Mouse (Mus musculus): ENCODE measurements at regions not wholly inside any gene's neighbourhood (a gene's known extent, or its start where the extent isn't known, plus 50 kb on each side); places are given as distances from the start of the nearest gene placed in this dataset.

DNA sequence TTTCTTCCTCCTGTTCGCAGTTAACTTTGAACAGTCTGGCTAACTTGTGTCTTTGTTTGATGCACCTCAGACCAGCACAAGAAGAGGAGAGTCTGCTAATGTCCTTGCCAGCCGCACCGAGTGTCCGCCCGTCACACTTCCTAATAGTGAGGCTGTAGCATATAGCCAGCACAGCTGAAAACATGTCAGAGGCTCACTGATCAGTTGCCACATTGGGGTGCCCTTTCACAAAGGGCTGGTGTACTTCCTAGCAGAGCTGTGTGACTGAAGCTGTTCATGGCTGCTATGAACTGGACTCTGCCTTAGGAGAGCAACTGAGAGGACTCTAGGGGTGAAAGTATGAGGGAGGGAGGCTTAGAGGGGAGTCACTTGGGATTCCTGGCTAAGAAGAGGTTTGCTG, 293.7 kb upstream of the Kcnh8 start:
- Histone ChIP-seq H3K27me3 (ENCODE audit: control insufficient read depth, insufficient read depth, low read length) (no peaks in the 10 kb centered on the region), H3K36me3 (ENCODE audit: control insufficient read depth, insufficient read depth, low read length) (no peaks in the 10 kb centered on the region), H3K4me2 (replicated peaks; ENCODE audit: low read depth, low read length) (no peak overlapping the region), H3K9ac (ENCODE audit: low read depth, low read length) (no peak overlapping the region), H3K9me3 (ENCODE audit: control insufficient read depth, low read length) (no peaks in the 10 kb centered on the region), H3K4me1 (replicated peaks; ENCODE audit: control insufficient read depth, insufficient read depth, low read length) (no peaks in the 10 kb centered on the region), H3K27ac (ENCODE audit: low read depth, low read length) (no peak overlapping the region), H3K4me3 (ENCODE audit: low read depth, low read length) (no peak overlapping the region)
- no peak for DNase-seq (ENCODE audit: low spot score)
- WGBS, result 88% methylated on average over 5 of the region's 5 CpGs
- no peak for ATAC-seq (ENCODE audit: low FRiP score)

DNA sequence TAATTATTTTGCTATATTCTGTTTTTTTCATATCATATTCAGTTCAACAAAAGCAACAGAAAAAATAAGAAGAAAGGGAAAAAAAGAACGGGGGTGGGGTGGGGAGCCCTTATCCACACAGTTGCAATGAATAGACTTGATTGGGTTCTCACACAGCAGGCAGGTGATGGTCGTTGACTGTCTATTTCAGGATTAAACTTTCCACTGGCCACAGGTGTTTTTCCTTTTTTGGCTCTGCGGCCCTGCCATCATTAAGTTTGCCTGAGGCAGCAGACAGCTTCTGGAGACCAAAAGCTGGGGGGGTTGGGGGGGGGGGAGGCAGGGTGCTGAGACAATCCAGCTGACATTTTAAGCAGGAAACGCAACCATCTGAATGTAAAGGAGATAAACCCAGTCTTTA, 298.4 kb upstream of the Kcnh8 start:
- Histone ChIP-seq H3K36me3 (ENCODE audit: control insufficient read depth, insufficient read depth, low read length) (no peaks in the 10 kb centered on the region), H3K4me2 (replicated peaks; ENCODE audit: low read depth, low read length) (no peak overlapping the region), H3K9ac (ENCODE audit: low read depth, low read length) (no peak overlapping the region), H3K27ac (ENCODE audit: low read depth, low read length) (no peak overlapping the region), H3K4me3 (ENCODE audit: low read depth, low read length) (no peak overlapping the region), H3K27me3 (ENCODE audit: control insufficient read depth, insufficient read depth, low read length) (no peaks in the 10 kb centered on the region), H3K4me1 (replicated peaks; ENCODE audit: control insufficient read depth, insufficient read depth, low read length) (no peaks in the 10 kb centered on the region), H3K9me3 (ENCODE audit: control insufficient read depth, low read length) (no peaks in the 10 kb centered on the region)
- WGBS, result 86% methylated on average over 4 of the region's 4 CpGs
- ATAC-seq (ENCODE audit: low FRiP score), result no peak
- DNase-seq (ENCODE audit: low spot score), result no peak

- 94% methylated on average over 4 of the region's 4 CpGs for WGBS
- no peak for ATAC-seq (ENCODE audit: low FRiP score)
- H3K27ac ChIP-seq (ENCODE audit: low read depth, low read length), result no peak overlapping the region
Observed at GRCm38 (mm10) chr17:52303320-52303719, 299.2 kb upstream of the Kcnh8 start.

GRCm38 (mm10) chr17:52299769-52300168, 302.7 kb upstream of the Kcnh8 start:
- Histone ChIP-seq H3K9ac (ENCODE audit: low read depth, low read length) (no peak overlapping the region), H3K4me2 (replicated peaks; ENCODE audit: low read depth, low read length) (no peak overlapping the region), H3K4me1 (replicated peaks; ENCODE audit: control insufficient read depth, insufficient read depth, low read length) (no peaks in the 10 kb centered on the region), H3K9me3 (ENCODE audit: control insufficient read depth, low read length) (no peaks in the 10 kb centered on the region), H3K27me3 (ENCODE audit: control insufficient read depth, insufficient read depth, low read length) (no peaks in the 10 kb centered on the region), H3K36me3 (ENCODE audit: control insufficient read depth, insufficient read depth, low read length) (no peaks in the 10 kb centered on the region), H3K4me3 (ENCODE audit: low read depth, low read length) (no peak overlapping the region), H3K27ac (ENCODE audit: low read depth, low read length) (no peak overlapping the region)
- WGBS, result 86% methylated on average over 4 of the region's 4 CpGs
- ATAC-seq (ENCODE audit: low FRiP score) (no peak), DNase-seq (ENCODE audit: low spot score) (no peak)

More at GRCm38 (mm10) chr17:52303320-52303719, 299.2 kb upstream of the Kcnh8 start:
- Histone ChIP-seq H3K27me3 (ENCODE audit: control insufficient read depth, insufficient read depth, low read length) (no peaks in the 10 kb centered on the region), H3K9me3 (ENCODE audit: control insufficient read depth, low read length) (no peaks in the 10 kb centered on the region), H3K4me2 (replicated peaks; ENCODE audit: low read depth, low read length) (no peak overlapping the region), H3K36me3 (ENCODE audit: control insufficient read depth, insufficient read depth, low read length) (no peaks in the 10 kb centered on the region), H3K4me3 (ENCODE audit: low read depth, low read length) (no peak overlapping the region), H3K4me1 (replicated peaks; ENCODE audit: control insufficient read depth, insufficient read depth, low read length) (no peaks in the 10 kb centered on the region), H3K9ac (ENCODE audit: low read depth, low read length) (no peak overlapping the region)
- no peak for DNase-seq (ENCODE audit: low spot score)

DNA sequence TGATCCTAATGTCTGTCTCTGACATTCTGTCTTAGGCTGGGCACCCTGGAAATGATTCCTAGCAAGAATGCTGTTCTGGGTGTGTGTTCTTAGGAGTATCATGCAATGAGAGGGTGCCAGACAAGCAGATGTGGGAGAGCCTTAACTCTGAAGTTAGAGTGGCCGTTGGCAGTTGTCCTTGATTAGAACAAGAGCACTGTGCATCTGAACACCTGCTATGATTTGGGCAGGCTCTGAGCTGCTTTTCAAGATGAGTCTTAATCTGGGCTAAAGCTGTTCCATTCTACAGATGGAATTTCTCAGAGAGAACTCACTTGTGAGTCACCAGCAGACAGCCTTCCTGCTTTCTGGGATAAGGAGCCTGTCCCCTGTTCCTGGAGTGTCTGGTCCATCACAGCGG, 317.1 kb upstream of the Kcnh8 start:
- no peaks in the 10 kb centered on the region for H3K36me3 ChIP-seq (ENCODE audit: control insufficient read depth, insufficient read depth, low read length)
- H3K27me3 ChIP-seq (ENCODE audit: control insufficient read depth, insufficient read depth, low read length), result no peaks in the 10 kb centered on the region
- no peak overlapping the region for H3K27ac ChIP-seq (ENCODE audit: low read depth, low read length)
- no peak overlapping the region for H3K9ac ChIP-seq (ENCODE audit: low read depth, low read length)
- 82% methylated on average over 2 of the region's 2 CpGs for WGBS
- H3K4me2 ChIP-seq (replicated peaks; ENCODE audit: low read depth, low read length), result no peak overlapping the region
- no peak overlapping the region for H3K4me3 ChIP-seq (ENCODE audit: low read depth, low read length)
- no peaks in the 10 kb centered on the region for H3K9me3 ChIP-seq (ENCODE audit: control insufficient read depth, low read length)
- ATAC-seq (ENCODE audit: low FRiP score) (no peak), DNase-seq (ENCODE audit: low spot score) (no peak)
- no peaks in the 10 kb centered on the region for H3K4me1 ChIP-seq (replicated peaks; ENCODE audit: control insufficient read depth, insufficient read depth, low read length)

DNA sequence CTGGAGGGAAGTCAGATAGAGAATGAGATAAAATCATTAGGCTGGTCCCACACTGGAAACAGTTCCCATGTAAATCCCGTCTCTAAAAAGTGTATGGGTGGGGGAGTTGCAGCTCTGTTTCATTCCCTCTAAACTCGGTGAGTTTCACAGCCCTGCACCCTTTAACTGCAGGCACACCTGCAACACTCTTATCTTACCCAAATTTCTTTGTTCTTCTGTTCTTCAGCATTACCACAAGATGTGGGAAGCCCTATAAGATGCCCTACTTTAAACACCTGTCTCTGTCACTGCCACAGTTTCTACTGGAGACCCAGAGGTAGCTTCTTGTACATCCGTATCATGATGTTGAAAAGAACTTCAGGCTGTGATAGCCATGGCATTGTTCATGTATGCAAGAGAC, 320.2 kb upstream of the Kcnh8 start:
- no peak overlapping the region for H3K27ac ChIP-seq (ENCODE audit: low read depth, low read length)
- H3K36me3 ChIP-seq (ENCODE audit: control insufficient read depth, insufficient read depth, low read length), result no peaks in the 10 kb centered on the region
- H3K4me1 ChIP-seq (replicated peaks; ENCODE audit: control insufficient read depth, insufficient read depth, low read length), result no peaks in the 10 kb centered on the region
- ATAC-seq (ENCODE audit: low FRiP score) (no peak), DNase-seq (ENCODE audit: low spot score) (no peak)
- H3K4me2 ChIP-seq (replicated peaks; ENCODE audit: low read depth, low read length), result no peak overlapping the region
- no peak overlapping the region for H3K4me3 ChIP-seq (ENCODE audit: low read depth, low read length)
- H3K9ac ChIP-seq (ENCODE audit: low read depth, low read length), result no peak overlapping the region
- WGBS, result 67% methylated on average over 3 of the region's 3 CpGs
- H3K9me3 ChIP-seq (ENCODE audit: control insufficient read depth, low read length), result no peaks in the 10 kb centered on the region
- H3K27me3 ChIP-seq (ENCODE audit: control insufficient read depth, insufficient read depth, low read length), result no peaks in the 10 kb centered on the region

- no peaks in the 10 kb centered on the region for H3K4me1 ChIP-seq (replicated peaks; ENCODE audit: control insufficient read depth, insufficient read depth, low read length)
- WGBS, result 89% methylated on average over 4 of the region's 4 CpGs
- no peak overlapping the region for H3K9ac ChIP-seq (ENCODE audit: low read depth, low read length)
- H3K27me3 ChIP-seq (ENCODE audit: control insufficient read depth, insufficient read depth, low read length), result no peaks in the 10 kb centered on the region
- H3K4me2 ChIP-seq (replicated peaks; ENCODE audit: low read depth, low read length), result no peak overlapping the region
- no peak for ATAC-seq (ENCODE audit: low FRiP score)
- no peak overlapping the region for H3K4me3 ChIP-seq (ENCODE audit: low read depth, low read length)
- DNase-seq (ENCODE audit: low spot score), result no peak
- H3K9me3 ChIP-seq (ENCODE audit: control insufficient read depth, low read length), result no peaks in the 10 kb centered on the region
- no peaks in the 10 kb centered on the region for H3K36me3 ChIP-seq (ENCODE audit: control insufficient read depth, insufficient read depth, low read length)
- no peak overlapping the region for H3K27ac ChIP-seq (ENCODE audit: low read depth, low read length)
Observed at GRCm38 (mm10) chr17:52278523-52278922, 324.0 kb upstream of the Kcnh8 start.

DNA sequence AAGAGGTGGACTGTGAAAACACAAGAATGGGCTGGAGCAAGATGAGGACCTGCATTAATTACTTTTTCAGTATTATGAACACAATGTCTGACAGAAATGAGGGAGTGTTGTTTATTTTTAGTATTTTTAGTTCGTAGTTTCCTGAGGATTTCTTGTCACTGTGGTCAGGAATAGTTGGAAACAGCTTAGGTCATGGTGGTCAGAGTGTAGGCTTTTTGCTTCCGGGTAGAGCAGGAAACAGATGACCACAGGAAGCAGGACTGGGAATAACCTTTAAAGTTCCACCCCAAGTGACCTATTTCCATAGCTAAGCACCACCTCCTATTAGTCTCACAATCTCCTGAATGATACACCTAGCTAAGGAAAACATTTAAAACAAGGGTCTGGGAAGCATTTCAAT, 333.7 kb upstream of the Kcnh8 start:
- Histone ChIP-seq H3K4me1 (replicated peaks; ENCODE audit: control insufficient read depth, insufficient read depth, low read length) (no peaks in the 10 kb centered on the region), H3K4me2 (replicated peaks; ENCODE audit: low read depth, low read length) (no peak overlapping the region), H3K4me3 (ENCODE audit: low read depth, low read length) (no peak overlapping the region), H3K27ac (ENCODE audit: low read depth, low read length) (no peak overlapping the region), H3K36me3 (ENCODE audit: control insufficient read depth, insufficient read depth, low read length) (no peaks in the 10 kb centered on the region), H3K27me3 (ENCODE audit: control insufficient read depth, insufficient read depth, low read length) (no peaks in the 10 kb centered on the region), H3K9ac (ENCODE audit: low read depth, low read length) (no peak overlapping the region), H3K9me3 (ENCODE audit: control insufficient read depth, low read length) (no peaks in the 10 kb centered on the region)
- WGBS, result 70% methylated on average over 2 of the region's 2 CpGs
- DNase-seq (ENCODE audit: low spot score), result no peak
- no peak for ATAC-seq (ENCODE audit: low FRiP score)

- no peak overlapping the region for H3K9ac ChIP-seq (ENCODE audit: low read depth, low read length)
- H3K27me3 ChIP-seq (ENCODE audit: control insufficient read depth, insufficient read depth, low read length), result no peaks in the 10 kb centered on the region
- H3K9me3 ChIP-seq (ENCODE audit: control insufficient read depth, low read length), result no peaks in the 10 kb centered on the region
- no peak overlapping the region for H3K4me2 ChIP-seq (replicated peaks; ENCODE audit: low read depth, low read length)
- no peak for DNase-seq (ENCODE audit: low spot score)
- no peak overlapping the region for H3K4me3 ChIP-seq (ENCODE audit: low read depth, low read length)
- H3K27ac ChIP-seq (ENCODE audit: low read depth, low read length), result no peak overlapping the region
- H3K4me1 ChIP-seq (replicated peaks; ENCODE audit: control insufficient read depth, insufficient read depth, low read length), result no peaks in the 10 kb centered on the region
- ATAC-seq (ENCODE audit: low FRiP score), result no peak
- no peaks in the 10 kb centered on the region for H3K36me3 ChIP-seq (ENCODE audit: control insufficient read depth, insufficient read depth, low read length)
Observed at GRCm38 (mm10) chr17:52251284-52251683, 351.2 kb upstream of the Kcnh8 start.
